Mouse (Mus musculus) hematopoietic stem cell, adult 5-6 weeks (primary cell): ENCODE data around the gene Slco1a1. TPM values are rescaled to one million over a fixed set of nuclear protein-coding genes. Genes with fewer than 3 reads are reported as not detected.

Source experiments
- total RNA-seq: library from RNA; stranded (forward); fragments of 172-1452, 232-1000 nt; gene quantifications from 2 replicates; pipeline ENCODE4 v1.2.3, GENCODE M21; 2017

Slco1a1 gene
- total RNA-seq, 1 experiment from 2014 or later, result not detected

Other genes with a start within 250 kb of the Slco1a1 start
- gene Gm5724, start 173.2 kb downstream of the Slco1a1 start, total RNA-seq, result not detected in 2 replicates
- gene Slco1a4, start 90.8 kb downstream of the Slco1a1 start, total RNA-seq, result not detected in 2 replicates
- gene Gm6614, start 64.5 kb upstream of the Slco1a1 start, total RNA-seq, result not detected in 2 replicates